Mouse (Mus musculus) 3T3-L1 (cell line): ENCODE measurements around the gene Syne2.
A peak's percentile ranks its signal among the peaks of the same experiment; 100 is the strongest.

ENCODE experiments used
- DNase-seq: peaks from one replicate; pipeline ENCODE4 v3.0.0-alpha.2; 2015; ENCODE audit warnings: low read depth, low spot score

Gene Syne2

GRCm38 (mm10) chr12:75827751-75828150 lies 9.8 kb downstream of the Syne2 start:
- DNase-seq: peak; percentile 23

GRCm38 (mm10) chr12:75829616-75830015 lies 11.7 kb downstream of the Syne2 start:
- DNase-seq: no peak

- DNase-seq: no peak
Observed at GRCm38 (mm10) chr12:75833149-75833959, 15.4 kb downstream of the Syne2 start.

- peak; percentile 60 for DNase-seq
Observed at GRCm38 (mm10) chr12:75833960-75834729, 16.2 kb downstream of the Syne2 start.

- DNase-seq: no peak
Observed at GRCm38 (mm10) chr12:75836524-75836962, 18.6 kb downstream of the Syne2 start.

- DNase-seq: no peak
Observed at GRCm38 (mm10) chr12:75837462-75837861, 19.5 kb downstream of the Syne2 start.

GRCm38 (mm10) chr12:75839083-75839736 lies 21.3 kb downstream of the Syne2 start:
- DNase-seq: no peak

GRCm38 (mm10) chr12:75841183-75841582 lies 23.2 kb downstream of the Syne2 start:
- DNase-seq: no peak

GRCm38 (mm10) chr12:75844311-75844710 lies 26.4 kb downstream of the Syne2 start:
- DNase-seq: no peak

- DNase-seq: no peak
Observed at GRCm38 (mm10) chr12:75845070-75845469, 27.1 kb downstream of the Syne2 start.

GRCm38 (mm10) chr12:75846513-75846912 lies 28.6 kb downstream of the Syne2 start:
- DNase-seq: no peak

GRCm38 (mm10) chr12:75850205-75850604 lies 32.3 kb downstream of the Syne2 start:
- DNase-seq: no peak

- peak; percentile 45 for DNase-seq
Observed at GRCm38 (mm10) chr12:75851481-75851880, 33.5 kb downstream of the Syne2 start.

GRCm38 (mm10) chr12:75852384-75852783 lies 34.5 kb downstream of the Syne2 start:
- no peak for DNase-seq

- peak; percentile 13 for DNase-seq
Observed at GRCm38 (mm10) chr12:75853559-75853958, 35.6 kb downstream of the Syne2 start.

- no peak for DNase-seq
Observed at GRCm38 (mm10) chr12:75855051-75855453, 37.1 kb downstream of the Syne2 start.

GRCm38 (mm10) chr12:75855621-75856020 lies 37.7 kb downstream of the Syne2 start:
- DNase-seq: no peak

- no peak for DNase-seq
Observed at GRCm38 (mm10) chr12:75856096-75856868, 38.3 kb downstream of the Syne2 start.

GRCm38 (mm10) chr12:75859936-75860335 lies 42.0 kb downstream of the Syne2 start:
- DNase-seq: no peak

GRCm38 (mm10) chr12:75860843-75861242 lies 42.9 kb downstream of the Syne2 start:
- DNase-seq: no peak

- DNase-seq: peak; percentile 60
Observed at GRCm38 (mm10) chr12:75865166-75865565, 47.2 kb downstream of the Syne2 start.
